Mouse (Mus musculus) midbrain, embryonic 16.5 days (tissue): ENCODE results near the gene Dcaf15. TPM values are rescaled to one million over a fixed set of nuclear protein-coding genes. Genes with fewer than 3 reads are reported as not detected.

ENCODE experiments used
- ATAC-seq: fragments of 200-750 bp; cut with Nextera tagmentation; 2 replicates; pipeline ENCODE4 v1.8.0; 2017; ENCODE audit warnings: moderate TSS enrichment
- H3K27ac ChIP-seq: fragments of 300-500 bp; sonication (generic); 2 replicates; pipeline ENCODE4 v1.5.1; 2014; ENCODE audit warnings: mild to moderate bottlenecking, low read length, mixed read lengths
- H3K27me3 ChIP-seq: fragments of 300-500 bp; sonication (generic); 2 replicates; pipeline ENCODE4 v1.6.1; 2014; ENCODE audit warnings: low read depth, low read length, mixed read lengths; ENCODE audit not compliant: control insufficient read depth, insufficient read depth
- H3K36me3 ChIP-seq: fragments of 300-500 bp; sonication (generic); 2 replicates; pipeline ENCODE4 v1.6.1; 2014; ENCODE audit warnings: mild to moderate bottlenecking, low read length, moderate library complexity, mixed read lengths; ENCODE audit not compliant: control insufficient read depth, insufficient read depth
- H3K4me1 ChIP-seq: fragments of 300-500 bp; sonication (generic); 2 replicates; pipeline ENCODE4 v1.6.1; 2014; ENCODE audit warnings: mild to moderate bottlenecking, low read length, mixed read lengths; ENCODE audit not compliant: control insufficient read depth, insufficient read depth
- H3K4me2 ChIP-seq: fragments of 300-500 bp; sonication (generic); 2 replicates; pipeline ENCODE4 v1.6.1; 2014; ENCODE audit warnings: mild to moderate bottlenecking, low read length, mixed read lengths
- H3K4me3 ChIP-seq: fragments of 300-500 bp; sonication (generic); 2 replicates; pipeline ENCODE4 v1.5.1; 2014; ENCODE audit warnings: low read depth, mild to moderate bottlenecking, low read length, moderate library complexity, mixed read lengths
- H3K9ac ChIP-seq: fragments of 300-500 bp; sonication (generic); 2 replicates; pipeline ENCODE4 v1.6.1; 2014; ENCODE audit warnings: low read depth, low read length, mixed read lengths
- H3K9me3 ChIP-seq: fragments of 300-500 bp; sonication (generic); replicated peaks from 2 replicates; pipeline ENCODE4 v1.6.1; 2014; ENCODE audit warnings: mild to moderate bottlenecking, low read length, mixed read lengths; ENCODE audit not compliant: control insufficient read depth, poor library complexity, severe bottlenecking
- WGBS: fragments of 180-500 bp; shearing (Covaris S2); extraction: QIAGEN DNeasy Blood & Tissue Kit; methylation state at CpG from one replicate; pipeline ENCODE4 v1.1.7; 2014; 5-methylcytosine and 5-hydroxymethylcytosine counted together
- polyA plus RNA-seq: library from polyadenylated mRNA; unstranded; fragments of >200 nt; fragmentation: Nextera tagmentation; extraction: Ambion mirVana; gene quantifications from 2 replicates; pipeline ENCODE4 v1.2.1, GENCODE M21; 2015

The Dcaf15 gene
- polyA plus RNA-seq, 1 experiment from 2014 or later = 24.7 TPM

GRCm38 (mm10) chr8:84070667-84071066, 33.9 kb downstream of the Dcaf15 start:
- 80% methylated on average over 2 of the region's 2 CpGs for WGBS
- no peaks in the 10 kb centered on the region for H3K27me3 ChIP-seq
- no peak for ATAC-seq
- peaks cover 51% of the 10 kb centered on the region for H3K4me1 ChIP-seq
- H3K27ac ChIP-seq = no peak overlapping the region
- peaks cover 4% of the 10 kb centered on the region; the same call in 1 of the 2 replicates for H3K36me3 ChIP-seq
- H3K4me2 ChIP-seq = no peak overlapping the region
- H3K4me3 ChIP-seq = no peak overlapping the region
- no peaks in the 10 kb centered on the region for H3K9me3 ChIP-seq
- H3K9ac ChIP-seq = no peak overlapping the region

DNA sequence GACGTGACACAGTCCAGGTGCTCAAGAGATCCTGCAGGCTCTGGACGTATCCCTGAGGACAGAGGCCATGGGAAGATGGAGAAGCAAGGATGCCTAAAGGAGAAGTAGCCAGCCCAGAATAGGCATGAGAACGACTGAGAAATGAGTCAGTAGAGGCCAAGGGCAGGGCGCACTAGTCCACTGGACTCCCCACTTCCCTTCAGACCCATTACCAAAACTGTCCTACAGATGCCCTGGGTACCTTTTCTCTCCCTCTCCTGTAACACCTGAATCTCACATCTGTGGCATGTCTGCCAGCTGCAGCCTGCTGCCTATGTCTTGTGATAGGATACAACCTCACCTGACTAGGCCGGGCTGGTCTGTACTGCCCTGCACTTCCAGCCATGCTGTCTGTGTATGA, 34.3 kb downstream of the Dcaf15 start:
- Histone ChIP-seq H3K4me1 (peaks cover 53% of the 10 kb centered on the region), H3K9ac (peak overlapping the region; percentile 1; the same call in 1 of the 2 replicates), H3K4me3 (no peak overlapping the region), H3K27ac (no peak overlapping the region), H3K9me3 (no peaks in the 10 kb centered on the region), H3K36me3 (peaks cover 3% of the 10 kb centered on the region; the same call in 1 of the 2 replicates), H3K27me3 (no peaks in the 10 kb centered on the region), H3K4me2 (no peak overlapping the region)
- ATAC-seq = no peak
- 84% methylated on average over 5 of the region's 5 CpGs for WGBS

GRCm38 (mm10) chr8:84069750-84070149, 34.8 kb downstream of the Dcaf15 start:
- Histone ChIP-seq H3K36me3 (no peaks in the 10 kb centered on the region), H3K4me1 (peaks cover 53% of the 10 kb centered on the region), H3K27ac (peak overlapping the region; percentile 50), H3K27me3 (no peaks in the 10 kb centered on the region), H3K4me3 (no peak overlapping the region), H3K9ac (peak overlapping the region; percentile 1; the same call in 1 of the 2 replicates), H3K9me3 (no peaks in the 10 kb centered on the region), H3K4me2 (peak overlapping the region; percentile 12; the same call in 1 of the 2 replicates)
- ATAC-seq = no peak
- 46% methylated on average over 2 of the region's 2 CpGs for WGBS

DNA sequence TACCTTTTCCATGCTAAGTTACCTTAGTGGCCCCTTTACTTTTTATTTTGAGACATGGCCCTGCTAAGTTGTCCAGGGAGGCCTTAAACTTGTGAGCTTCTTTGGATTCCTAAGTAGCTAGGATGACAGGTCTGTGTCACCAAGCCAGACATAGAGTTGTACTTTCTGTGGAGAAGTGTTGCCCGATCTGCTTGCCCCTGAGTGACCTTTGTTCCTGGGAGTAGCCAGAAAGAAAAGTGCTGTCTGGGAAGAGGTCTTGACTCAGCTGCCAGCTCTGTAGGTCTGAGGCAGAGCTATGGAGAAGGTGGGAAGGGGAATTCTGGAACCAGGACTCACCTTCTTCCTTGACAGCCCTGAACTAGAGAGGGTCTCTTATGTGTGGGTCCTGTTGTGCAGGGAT, 35.4 kb downstream of the Dcaf15 start:
- Histone ChIP-seq H3K4me2 (peak overlapping the region; percentile 12; the same call in 1 of the 2 replicates), H3K4me3 (no peak overlapping the region), H3K4me1 (peaks cover 53% of the 10 kb centered on the region), H3K27me3 (no peaks in the 10 kb centered on the region), H3K36me3 (no peaks in the 10 kb centered on the region), H3K9me3 (no peaks in the 10 kb centered on the region), H3K9ac (no peak overlapping the region), H3K27ac (peak overlapping the region; percentile 50)
- no peak for ATAC-seq
- 52% methylated on average over 1 of the region's 1 CpGs for WGBS

DNA sequence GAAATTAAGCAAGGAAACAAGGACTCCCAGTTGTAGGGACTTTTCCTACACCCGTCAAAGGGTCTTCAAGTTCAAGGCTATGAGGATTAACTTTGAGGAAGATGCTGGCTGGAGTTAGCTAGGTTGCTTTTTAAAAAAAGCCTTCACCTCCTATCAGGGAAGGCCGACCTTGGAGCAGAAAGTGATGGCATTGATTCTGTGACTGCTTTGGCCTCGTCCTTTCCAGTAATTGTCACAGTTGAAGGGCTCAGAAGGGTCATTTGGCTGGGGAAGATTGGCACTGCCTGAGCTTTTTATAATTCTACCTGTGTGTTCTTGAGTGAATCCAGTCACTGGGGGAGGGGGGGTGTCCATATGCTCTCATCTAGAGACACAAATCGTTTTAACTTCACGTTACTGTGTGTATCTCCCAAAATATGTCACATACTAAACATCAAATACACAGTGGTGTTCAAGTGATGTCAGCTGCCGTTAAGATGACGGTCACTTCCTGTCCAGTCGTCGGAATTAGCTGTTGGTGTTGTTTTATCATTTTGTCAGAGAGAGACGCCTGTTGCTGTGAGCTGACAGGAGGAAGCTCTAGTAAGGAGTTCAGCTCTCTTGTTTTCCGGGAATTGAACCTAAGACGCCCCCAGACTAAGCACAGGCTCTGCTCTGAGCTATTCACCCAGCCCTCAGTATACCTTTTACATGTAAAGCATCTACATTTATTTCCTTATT, 36.1 kb downstream of the Dcaf15 start:
- no peaks in the 10 kb centered on the region for H3K36me3 ChIP-seq
- H3K27me3 ChIP-seq = no peaks in the 10 kb centered on the region
- H3K4me1 ChIP-seq = peaks cover 47% of the 10 kb centered on the region
- ATAC-seq = no peak
- no peaks in the 10 kb centered on the region for H3K9me3 ChIP-seq
- no peak overlapping the region for H3K27ac ChIP-seq
- H3K9ac ChIP-seq = no peak overlapping the region
- no peak overlapping the region for H3K4me3 ChIP-seq
- 77% methylated on average over 12 of the region's 12 CpGs for WGBS
- H3K4me2 ChIP-seq = peak overlapping the region; percentile 63

GRCm38 (mm10) chr8:84067911-84068310, 36.7 kb downstream of the Dcaf15 start:
- Histone ChIP-seq H3K9ac (no peak overlapping the region), H3K9me3 (no peaks in the 10 kb centered on the region), H3K27ac (no peak overlapping the region), H3K27me3 (no peaks in the 10 kb centered on the region), H3K36me3 (no peaks in the 10 kb centered on the region), H3K4me1 (peaks cover 42% of the 10 kb centered on the region), H3K4me3 (peak overlapping the region; percentile 97), H3K4me2 (peak overlapping the region; percentile 63)
- ATAC-seq = no peak
- whole genome bisulfite sequencing = 89% methylated on average over 7 of the region's 7 CpGs

GRCm38 (mm10) chr8:84067047-84067573, 37.5 kb downstream of the Dcaf15 start:
- Histone ChIP-seq H3K4me1 (peaks cover 34% of the 10 kb centered on the region), H3K36me3 (no peaks in the 10 kb centered on the region), H3K4me2 (peak overlapping the region; percentile 63), H3K4me3 (peak overlapping the region; percentile 97), H3K9ac (peak overlapping the region; percentile 91), H3K27me3 (no peaks in the 10 kb centered on the region), H3K27ac (peak overlapping the region; percentile 97), H3K9me3 (no peaks in the 10 kb centered on the region)
- under 1% methylated on average over 52 of the region's 58 CpGs for WGBS
- peak; percentile 66 for ATAC-seq

DNA sequence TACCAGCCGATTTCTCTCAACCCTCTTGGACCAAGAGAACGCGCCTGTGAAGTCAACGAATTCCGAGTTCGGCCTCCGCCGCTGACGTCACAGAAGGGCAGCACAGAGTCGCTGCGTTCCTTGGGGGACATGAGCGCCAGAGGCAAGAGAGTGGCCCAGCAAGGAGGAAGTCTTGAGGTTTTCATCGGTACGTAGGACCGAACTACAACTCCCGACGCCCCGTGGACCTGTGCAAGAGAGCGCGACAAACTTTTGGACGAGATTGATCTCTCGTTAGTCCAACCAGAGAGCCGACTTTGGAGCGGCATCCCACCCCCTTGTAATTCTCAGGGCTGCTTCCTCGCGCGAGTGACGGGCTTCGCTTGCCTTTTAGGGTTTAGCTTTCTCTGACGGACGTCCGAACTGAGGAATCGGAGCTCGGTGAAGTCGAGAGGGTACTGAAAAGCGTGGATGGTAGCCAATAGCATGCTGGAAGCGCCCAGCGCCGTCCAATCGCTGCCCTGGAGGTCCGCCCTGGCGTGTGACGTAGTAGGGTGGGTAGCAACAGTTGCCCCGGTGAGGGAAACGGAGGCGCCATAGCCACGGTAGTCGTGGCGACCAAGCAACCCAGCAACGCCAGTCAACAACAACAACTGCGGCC, 38.2 kb downstream of the Dcaf15 start, which contains the start of gene Rfx1:
Rfx1 (plus strand) TSS at position 544 of the 640 bp plus-strand sequence.
- Histone ChIP-seq H3K36me3 (no peaks in the 10 kb centered on the region), H3K9me3 (no peaks in the 10 kb centered on the region), H3K9ac (peak within 1 kb of the TSS; percentile 91), H3K4me3 (peak within 1 kb of the TSS; percentile 97), H3K27me3 (no peaks in the 10 kb centered on the region), H3K4me2 (peak within 1 kb of the TSS; percentile 91), H3K4me1 (peaks cover 32% of the 10 kb centered on the region), H3K27ac (peak within 1 kb of the TSS; percentile 97)
- WGBS = under 1% methylated on average over 51 of the region's 51 CpGs
- ATAC-seq = peak; percentile 98
